In the genomic region with DNA sequence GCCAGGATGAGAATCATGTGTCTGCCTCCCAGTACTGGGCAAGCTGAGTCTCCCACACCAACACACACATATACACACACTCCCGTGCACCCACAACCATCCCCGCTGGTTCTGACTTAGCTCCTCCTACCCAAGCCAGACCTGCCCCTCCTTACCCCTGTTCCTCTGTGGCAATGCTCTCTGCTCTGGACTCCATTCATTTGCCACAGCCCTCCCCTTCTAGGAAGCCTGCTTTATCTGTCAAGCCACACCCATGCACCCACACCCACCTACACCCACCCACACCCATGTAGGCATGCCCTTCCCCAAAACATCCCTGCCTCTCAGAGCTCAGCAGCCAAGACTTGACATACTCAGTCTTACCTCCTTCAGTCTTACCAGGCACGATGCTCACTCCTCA, we compare ENCODE assay signal across 13 mouse cellular contexts. TPM values are rescaled to one million over a fixed set of nuclear protein-coding genes. Genes with fewer than 3 reads are reported as not detected.
DNase-seq lines count a peak whose midpoint lies in the region; ATAC-seq lines count a peak whose summit lies in the region.
"Had no signal": no experiment of that assay in that cellular context is flagged by ENCODE, and none has a peak within 500 bp of the region (broad histone marks: within the 10 kb centered on the region; RNA-seq: fewer than 3 reads in every experiment).

No protein-coding gene starts in this region.

- no peak overlapping the region for H3K9ac ChIP-seq in midbrain, embryonic 11.5 days (ENCODE audit: low read length)
- no peak overlapping the region for H3K9ac ChIP-seq in midbrain, embryonic 14.5 days (replicated peaks; ENCODE audit: low read length)
- H3K9ac ChIP-seq in intestine, embryonic 16.5 days (ENCODE audit: low read depth, low read length), result no peak overlapping the region
- H3K9ac ChIP-seq in stomach, embryonic 16.5 days (ENCODE audit: low read length), result no peak overlapping the region
- H3K9ac ChIP-seq: hindbrain, embryonic 15.5 days had no signal

- peaks cover 18% of the 10 kb centered on the region for H3K4me1 ChIP-seq in heart, embryonic 10.5 days
- H3K4me1 ChIP-seq in midbrain, embryonic 11.5 days (ENCODE audit: control insufficient read depth, insufficient read depth, low read length), result no peaks in the 10 kb centered on the region
- no peaks in the 10 kb centered on the region for H3K4me1 ChIP-seq in midbrain, embryonic 14.5 days (ENCODE audit: control insufficient read depth, insufficient read depth, low read length)
- no peaks in the 10 kb centered on the region for H3K4me1 ChIP-seq in intestine, embryonic 16.5 days (ENCODE audit: control insufficient read depth, insufficient read depth, low read length)
- no peaks in the 10 kb centered on the region for H3K4me1 ChIP-seq in stomach, embryonic 16.5 days (ENCODE audit: control insufficient read depth, insufficient read depth, low read length)

- H3K9me3 ChIP-seq in heart, embryonic 10.5 days, result no peaks in the 10 kb centered on the region
- H3K9me3 ChIP-seq in midbrain, embryonic 11.5 days (ENCODE audit: control insufficient read depth, low read length), result no peaks in the 10 kb centered on the region
- H3K9me3 ChIP-seq in midbrain, embryonic 14.5 days (ENCODE audit: control insufficient read depth, low read length), result no peaks in the 10 kb centered on the region
- H3K9me3 ChIP-seq in intestine, embryonic 16.5 days (ENCODE audit: control insufficient read depth, low read length), result no peaks in the 10 kb centered on the region
- no peaks in the 10 kb centered on the region for H3K9me3 ChIP-seq in stomach, embryonic 16.5 days (replicated peaks; ENCODE audit: control insufficient read depth, low read length)
- H3K9me3 ChIP-seq: hindbrain, embryonic 15.5 days had no signal

- no peaks in the 10 kb centered on the region for H3K36me3 ChIP-seq in heart, embryonic 10.5 days
- H3K36me3 ChIP-seq in midbrain, embryonic 11.5 days (ENCODE audit: control insufficient read depth, insufficient read depth, low read length), result no peaks in the 10 kb centered on the region
- H3K36me3 ChIP-seq in midbrain, embryonic 14.5 days (ENCODE audit: control insufficient read depth, insufficient read depth, low read length), result no peaks in the 10 kb centered on the region
- no peaks in the 10 kb centered on the region for H3K36me3 ChIP-seq in intestine, embryonic 16.5 days (ENCODE audit: control insufficient read depth, insufficient read depth, low read length)
- H3K36me3 ChIP-seq in stomach, embryonic 16.5 days (ENCODE audit: control insufficient read depth, insufficient read depth, low read length), result no peaks in the 10 kb centered on the region
- H3K36me3 ChIP-seq: hindbrain, embryonic 15.5 days had no signal

- H3K27me3 ChIP-seq in heart, embryonic 10.5 days (ENCODE audit: insufficient read depth, poor library complexity, severe bottlenecking), result peaks cover 56% of the 10 kb centered on the region
- no peaks in the 10 kb centered on the region; the same call in 1 of the 2 replicates for H3K27me3 ChIP-seq in midbrain, embryonic 11.5 days (ENCODE audit: control insufficient read depth, insufficient read depth, low read length)
- 0 out of 2 replicates have a peak, but pooled peaks cover 3% of the 10 kb centered on the region for H3K27me3 ChIP-seq in midbrain, embryonic 14.5 days (ENCODE audit: control insufficient read depth, insufficient read depth, low read length)
- H3K27me3 ChIP-seq in intestine, embryonic 16.5 days (replicated peaks; ENCODE audit: control insufficient read depth, insufficient read depth, low read length), result peaks cover 7% of the 10 kb centered on the region; the same call in 1 of the 2 replicates
- peaks cover 9% of the 10 kb centered on the region for H3K27me3 ChIP-seq in stomach, embryonic 16.5 days (ENCODE audit: control insufficient read depth, insufficient read depth, low read length)

- peak; percentile 95 for DNase-seq in heart, embryonic 10.5 days (ENCODE audit: low spot score)
- no peak for DNase-seq in heart, adult 8-10 months (ENCODE audit: low spot score)
- no peak for DNase-seq in midbrain, embryonic 11.5 days (ENCODE audit: low spot score, missing footprints)
- no peak for DNase-seq in midbrain, embryonic 14.5 days
- no peak for DNase-seq in adrenal gland, postnatal 14 days
- DNase-seq in thymus, adult 18-20 months, result no peak
- DNase-seq: cerebellum, adult 11 months; lung, postnatal 36 days had no signal

- 63% methylated on average over 3 of the region's 3 CpGs for WGBS in heart, embryonic 10.5 days
- 91% methylated on average over 3 of the region's 3 CpGs for WGBS in midbrain, embryonic 11.5 days
- 80% methylated on average over 3 of the region's 3 CpGs for WGBS in midbrain, embryonic 14.5 days
- 85% methylated on average over 3 of the region's 3 CpGs for WGBS in intestine, embryonic 16.5 days
- WGBS in stomach, embryonic 16.5 days, result 81% methylated on average over 3 of the region's 3 CpGs

- H3K27ac ChIP-seq in heart, embryonic 10.5 days, result peak overlapping the region; percentile 60; the same call in 1 of the 2 replicates
- H3K27ac ChIP-seq in midbrain, embryonic 11.5 days (ENCODE audit: low read depth, low read length), result no peak overlapping the region
- no peak overlapping the region for H3K27ac ChIP-seq in midbrain, embryonic 14.5 days (replicated peaks; ENCODE audit: low read depth, low read length)
- no peak overlapping the region for H3K27ac ChIP-seq in intestine, embryonic 16.5 days (ENCODE audit: low read length)
- no peak overlapping the region for H3K27ac ChIP-seq in stomach, embryonic 16.5 days (ENCODE audit: low read length)
- H3K27ac ChIP-seq: hindbrain, embryonic 15.5 days had no signal

- ATAC-seq in midbrain, embryonic 11.5 days (ENCODE audit: low FRiP score), result 0 out of 2 replicates have a peak, but pooled peaks have one; percentile 14
- ATAC-seq in midbrain, embryonic 14.5 days (ENCODE audit: low FRiP score, low TSS enrichment), result no peak
- ATAC-seq in intestine, embryonic 16.5 days, result peak; percentile 82
- peak; percentile 64 for ATAC-seq in stomach, embryonic 16.5 days (ENCODE audit: insufficient read depth, low FRiP score)
- ATAC-seq: activated CD4-positive, CD25-positive, alpha-beta regulatory T cell, adult 4 months had no signal

- no peak overlapping the region for H3K4me3 ChIP-seq in heart, embryonic 10.5 days
- no peak overlapping the region for H3K4me3 ChIP-seq in midbrain, embryonic 11.5 days (ENCODE audit: low read depth, low read length)
- no peak overlapping the region for H3K4me3 ChIP-seq in midbrain, embryonic 14.5 days (replicated peaks; ENCODE audit: low read depth, low read length)
- H3K4me3 ChIP-seq in intestine, embryonic 16.5 days (ENCODE audit: low read length), result no peak overlapping the region
- no peak overlapping the region for H3K4me3 ChIP-seq in stomach, embryonic 16.5 days (replicated peaks; ENCODE audit: low read length)
- H3K4me3 ChIP-seq: hindbrain, embryonic 15.5 days had no signal

- no peak overlapping the region for H3K4me2 ChIP-seq in midbrain, embryonic 11.5 days
- H3K4me2 ChIP-seq in midbrain, embryonic 14.5 days (ENCODE audit: low read length), result no peak overlapping the region
- H3K4me2 ChIP-seq in intestine, embryonic 16.5 days (ENCODE audit: low read depth, low read length), result no peak overlapping the region
- no peak overlapping the region for H3K4me2 ChIP-seq in stomach, embryonic 16.5 days (ENCODE audit: low read depth, low read length)
- H3K4me2 ChIP-seq: hindbrain, embryonic 15.5 days had no signal

RNA-seq across cellular contexts. Expression of gene 3100002H09Rik, which starts 4.4 kb away (rescaled TPM):
- polyA plus RNA-seq in heart, embryonic 10.5 days (2016; fragmentation: Nextera tagmentation; extraction: Ambion mirVana), result 0.20 TPM in 1 of 2 replicates, not detected in the other
- total RNA-seq in heart, adult 8-10 months (2022), result not detected
- 0.16 TPM in 1 of 2 replicates, not detected in the other for polyA plus RNA-seq in midbrain, embryonic 11.5 days (2014; fragmentation: Nextera tagmentation; extraction: Ambion mirVana)
- 0.61 and 0.84 TPM in 2 replicates for polyA plus RNA-seq in midbrain, embryonic 14.5 days (2014; fragmentation: Nextera tagmentation; extraction: Ambion mirVana)
- not detected in 2 replicates for polyA plus RNA-seq in intestine, embryonic 16.5 days (2015; fragmentation: Nextera tagmentation; extraction: Ambion mirVana)
- polyA plus RNA-seq in stomach, embryonic 16.5 days (2015; fragmentation: Nextera tagmentation; extraction: Ambion mirVana), result not detected in 2 replicates
- total RNA-seq in adrenal gland, postnatal 14 days (2021), result not detected in 2 replicates
- polyA plus RNA-seq: activated CD4-positive, CD25-positive, alpha-beta regulatory T cell, adult 4 months; gonadal fat pad, adult 2 months had no signal

RNA-seq across cellular contexts. Expression of gene Pou3f1, which starts 50.4 kb away (rescaled TPM):
- polyA plus RNA-seq in heart, embryonic 10.5 days (2016; fragmentation: Nextera tagmentation; extraction: Ambion mirVana), result 0.10 and 0.35 TPM in 2 replicates
- under 1 TPM; 0.09 to 0.31 (median 0.14) TPM for total RNA-seq in heart, adult 8-10 months (2022)
- polyA plus RNA-seq in midbrain, embryonic 11.5 days (2014; fragmentation: Nextera tagmentation; extraction: Ambion mirVana), result 19.2 and 20.5 TPM in 2 replicates
- polyA plus RNA-seq in midbrain, embryonic 14.5 days (2014; fragmentation: Nextera tagmentation; extraction: Ambion mirVana), result 21.7 and 22.6 TPM in 2 replicates
- 0.04 TPM in 1 of 2 replicates, not detected in the other for polyA plus RNA-seq in intestine, embryonic 16.5 days (2015; fragmentation: Nextera tagmentation; extraction: Ambion mirVana)
- polyA plus RNA-seq in stomach, embryonic 16.5 days (2015; fragmentation: Nextera tagmentation; extraction: Ambion mirVana), result 0.13 and 0.14 TPM in 2 replicates
- total RNA-seq in adrenal gland, postnatal 14 days (2021), result 0.11 and 0.19 TPM in 2 replicates
- polyA plus RNA-seq: activated CD4-positive, CD25-positive, alpha-beta regulatory T cell, adult 4 months had no signal

Comparison
In these comparisons a context has a peak if more than half of its experiments do, and no peak if none do; other contexts are left out.
1. RNA of gene Pou3f1, which starts 50.4 kb away (polyA plus RNA-seq): 21.7 to 22.6 TPM in midbrain, embryonic 14.5 days and 19.2 to 20.5 TPM in midbrain, embryonic 11.5 days; 0.10 to 0.35 TPM in heart, embryonic 10.5 days, 0.13 to 0.14 TPM in stomach, embryonic 16.5 days and 0.04 TPM in intestine, embryonic 16.5 days; every median in the first group is over 10 times any median in the second.